Mouse (Mus musculus): ENCODE results near the gene Gm20605.

- TF ChIP-seq POLR2A (IDR thresholded peaks at IDR 0.05; ENCODE audit: borderline replicate concordance, extremely low read depth, insufficient read depth, insufficient read length, poor library complexity, severe bottlenecking) = no peak
- TF ChIP-seq CTCF (IDR thresholded peaks at IDR 0.05; ENCODE audit: borderline replicate concordance, extremely low read depth, insufficient read depth, insufficient read length) = no peak
Measured at GRCm38 (mm10) chr5:137609292-137609691, 19.7 kb upstream of the Gm20605 start.
